Comparison of ENCODE assay signal across 8 mouse cellular contexts in the genomic region with DNA sequence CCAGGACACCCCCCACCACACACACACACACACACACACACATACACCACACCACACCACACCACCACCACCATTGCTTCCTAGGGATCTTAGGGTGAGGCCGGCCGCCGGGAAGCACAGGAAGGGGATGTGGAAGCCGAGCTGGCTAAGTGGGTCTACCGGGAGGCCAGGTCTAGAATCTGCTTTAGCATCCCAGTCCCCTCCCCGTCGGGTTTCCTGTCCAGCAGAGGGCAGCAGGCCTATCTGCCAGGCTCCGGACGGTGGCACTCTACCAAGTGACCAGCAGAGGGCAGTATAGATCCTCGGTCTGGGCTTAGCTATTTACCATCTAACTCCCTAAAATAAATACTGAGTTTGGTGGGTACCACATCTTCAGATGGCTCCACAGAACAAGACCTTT.
DNase-seq lines count a peak whose midpoint lies in the region; ATAC-seq lines count a peak whose summit lies in the region.

No protein-coding gene starts in this region.

- H3K36me3 ChIP-seq in hindbrain, embryonic 15.5 days: no peaks in the 10 kb centered on the region

- H3K4me3 ChIP-seq in hindbrain, embryonic 15.5 days: peak overlapping the region; percentile 93

- peak; percentile 56 for DNase-seq in T-cell, adult 2 months (ENCODE audit: low spot score)
- peak; percentile 96 for DNase-seq in cerebellum, postnatal 25 days
- peak; percentile 92 to 96 for DNase-seq in frontal cortex, postnatal 36 days (ENCODE audit: low spot score in 2 of 2)
- DNase-seq in left cerebral cortex, adult 11 months (ENCODE audit: low spot score): peak; percentile 91
- peak; percentile 90 for DNase-seq in lung, postnatal 36 days
- peak; percentile 81 for DNase-seq in retina, postnatal 7 days (ENCODE audit: low read depth, low spot score)
- DNase-seq in urinary bladder, adult 18-20 months (ENCODE audit: low spot score in 2 of 2): peak; percentile 73

- peaks cover 19% of the 10 kb centered on the region; the same call in 1 of the 2 replicates for H3K27me3 ChIP-seq in hindbrain, embryonic 15.5 days

- peak overlapping the region; percentile 95 for H3K27ac ChIP-seq in hindbrain, embryonic 15.5 days (replicated peaks)

- 0% methylated on average over 10 of the region's 10 CpGs for whole genome bisulfite sequencing in hindbrain, embryonic 15.5 days

- H3K4me1 ChIP-seq in hindbrain, embryonic 15.5 days (replicated peaks): peaks cover 54% of the 10 kb centered on the region

- ATAC-seq in hindbrain, embryonic 15.5 days (ENCODE audit: low FRiP score, low read depth): peak; percentile 59

- H3K4me2 ChIP-seq in hindbrain, embryonic 15.5 days: peak overlapping the region; percentile 89

- H3K9ac ChIP-seq in hindbrain, embryonic 15.5 days: peak overlapping the region; percentile 96

- no peaks in the 10 kb centered on the region for H3K9me3 ChIP-seq in hindbrain, embryonic 15.5 days

Comparison
In these comparisons a context has a peak if more than half of its experiments do, and no peak if none do; other contexts are left out.
1. Peak in every context shown above with its lines: DNase-seq, ATAC-seq, H3K4me3 ChIP-seq and H3K27ac ChIP-seq.